Mouse (Mus musculus): ENCODE data around the gene Ogfod2. TPM values are rescaled to one million over a fixed set of nuclear protein-coding genes. Genes with fewer than 3 reads are reported as not detected.

Gene Ogfod2
- polyA plus RNA-seq, 1 experiment: 9.6 TPM

DNA sequence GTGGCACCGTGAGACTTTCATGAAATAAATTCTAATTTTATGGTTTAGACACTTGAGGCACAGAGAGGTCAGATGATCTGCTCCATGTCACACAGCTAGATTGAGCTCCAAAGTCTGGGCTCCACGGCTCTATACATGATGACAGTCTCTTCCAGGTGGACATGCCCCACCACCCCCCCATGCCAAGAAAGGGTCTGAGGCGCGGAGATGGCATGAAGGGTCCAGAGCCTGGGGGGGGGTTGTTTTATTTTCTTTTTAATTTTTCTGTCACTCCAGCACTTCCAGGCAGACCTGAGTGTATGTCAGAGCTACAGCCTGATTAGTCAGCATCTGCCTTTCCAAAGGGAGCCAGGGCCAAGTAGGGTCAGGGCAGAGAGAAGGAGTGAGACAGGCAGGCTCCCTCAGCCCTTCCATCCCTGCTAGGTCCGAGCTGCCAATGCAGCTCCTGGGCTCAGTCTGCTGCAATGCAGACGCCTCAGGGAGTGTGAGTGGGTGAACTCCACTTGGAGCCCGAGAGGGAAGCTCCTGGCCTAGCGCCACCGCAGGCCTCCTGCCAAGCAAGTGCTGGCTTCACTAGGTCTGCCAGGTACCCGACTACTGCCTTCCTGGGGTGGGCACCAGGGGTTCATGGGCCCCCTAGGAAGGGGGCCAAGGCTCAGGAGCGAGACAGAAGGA is 18.8 kb upstream of the Ogfod2 start:
- Histone ChIP-seq H3K4me1 (ENCODE audit: control insufficient read depth, insufficient read depth, low read length) (no peaks in the 10 kb centered on the region), H3K27ac (ENCODE audit: insufficient read depth, low read length) (no peak overlapping the region), H3K4me3 (ENCODE audit: insufficient read depth, low read length) (no peak overlapping the region)
- TF ChIP-seq POLR2A (IDR thresholded peaks at IDR 0.05; ENCODE audit: low read depth, low read length) (no peak), CTCF (IDR thresholded peaks at IDR 0.05; ENCODE audit: borderline replicate concordance, insufficient read depth, low read length) (no peak)

GRCm38 (mm10) chr5:124093852-124094604 is 18.1 kb upstream of the Ogfod2 start:
- Histone ChIP-seq H3K4me1 (ENCODE audit: control insufficient read depth, insufficient read depth, low read length) (no peaks in the 10 kb centered on the region), H3K4me3 (ENCODE audit: insufficient read depth, low read length) (no peak overlapping the region), H3K27ac (ENCODE audit: insufficient read depth, low read length) (no peak overlapping the region)
- TF ChIP-seq POLR2A (IDR thresholded peaks at IDR 0.05; ENCODE audit: low read depth, low read length) (no peak), CTCF (IDR thresholded peaks at IDR 0.05; ENCODE audit: borderline replicate concordance, insufficient read depth, low read length) (no peak)

DNA sequence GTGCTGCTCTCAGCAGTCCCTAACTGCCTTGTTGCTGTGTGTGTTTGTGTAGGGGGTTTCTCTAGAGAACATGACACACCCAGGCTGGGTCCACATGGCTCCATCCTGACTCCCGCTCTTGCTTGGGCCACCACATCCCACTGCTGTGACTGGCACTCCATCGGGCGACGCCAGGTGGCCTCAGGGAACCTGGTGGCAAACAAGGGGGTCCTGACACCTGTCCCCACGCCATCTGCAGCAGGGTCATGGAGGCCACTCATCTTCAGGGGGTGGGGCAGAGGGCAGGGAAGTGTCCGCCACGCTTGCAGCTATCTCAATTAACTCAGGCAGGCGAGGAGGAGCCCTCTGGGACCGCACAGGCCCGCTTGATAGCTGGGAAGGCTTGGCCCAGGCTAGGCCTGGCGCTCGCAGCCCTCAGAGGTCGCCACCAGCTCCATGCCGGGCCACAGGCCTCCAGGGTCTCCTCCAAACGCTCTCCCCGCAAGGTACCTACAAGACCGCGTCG is 17.0 kb upstream of the Ogfod2 start:
- no peak for TF ChIP-seq POLR2A (IDR thresholded peaks at IDR 0.05; ENCODE audit: low read depth, low read length)
- no peak for TF ChIP-seq CTCF (IDR thresholded peaks at IDR 0.05; ENCODE audit: borderline replicate concordance, insufficient read depth, low read length)

DNA sequence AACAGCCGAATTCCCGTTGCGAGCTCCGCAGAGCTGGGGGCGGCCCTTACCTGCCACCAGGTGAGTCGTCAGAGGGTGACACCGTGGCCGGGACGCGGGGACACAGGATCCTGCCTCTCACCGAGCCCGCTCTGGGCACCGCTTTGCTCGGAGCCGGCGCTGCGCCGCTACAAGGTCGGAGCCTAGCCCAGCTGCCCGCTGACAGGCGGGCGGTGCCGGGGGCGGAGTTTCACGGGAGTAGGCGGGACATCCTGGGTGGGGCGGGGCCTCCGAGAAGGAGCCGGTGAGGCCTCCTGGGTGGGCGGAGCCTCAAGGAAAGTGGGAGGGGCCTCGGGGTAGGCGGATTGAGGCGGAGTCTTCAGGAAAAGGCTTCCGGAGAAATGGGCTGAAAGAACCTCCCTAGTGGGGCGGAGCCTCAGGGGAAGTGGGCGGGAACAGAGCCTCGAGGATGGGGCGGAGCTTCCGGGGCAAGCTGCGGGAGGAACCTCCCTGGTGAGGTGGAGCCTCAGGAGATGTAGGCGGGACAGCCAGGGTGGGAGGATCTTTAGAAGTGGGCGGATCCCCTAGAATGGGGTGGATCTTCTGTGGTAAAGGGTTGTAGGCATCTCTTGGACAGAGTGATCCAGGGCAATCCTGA is 16.4 kb upstream of the Ogfod2 start, which contains the start of gene Abcb9:
Gene Abcb9 (minus strand): TSS at position 203 of the 637 bp plus-strand sequence.
- H3K4me3 ChIP-seq (ENCODE audit: insufficient read depth, low read length): peak within 1 kb of the TSS; percentile 39
- TF ChIP-seq POLR2A (IDR thresholded peaks at IDR 0.05; ENCODE audit: low read depth, low read length) (peak; percentile 74), CTCF (IDR thresholded peaks at IDR 0.05; ENCODE audit: borderline replicate concordance, insufficient read depth, low read length) (no peak)
- H3K27ac ChIP-seq (ENCODE audit: insufficient read depth, low read length): no peak within 1 kb of the TSS
- no peaks in the 10 kb centered on the region for H3K4me1 ChIP-seq (ENCODE audit: control insufficient read depth, insufficient read depth, low read length)

More for the DNA sequence above, 17.0 kb upstream of the Ogfod2 start:
- H3K4me3 ChIP-seq (ENCODE audit: insufficient read depth, low read length): peak overlapping the region; percentile 39
- no peaks in the 10 kb centered on the region for H3K4me1 ChIP-seq (ENCODE audit: control insufficient read depth, insufficient read depth, low read length)
- H3K27ac ChIP-seq (ENCODE audit: insufficient read depth, low read length): no peak overlapping the region

GRCm38 (mm10) chr5:124098923-124099322 is 13.2 kb upstream of the Ogfod2 start:
- H3K27ac ChIP-seq (ENCODE audit: insufficient read depth, low read length): no peak overlapping the region
- H3K4me1 ChIP-seq (ENCODE audit: control insufficient read depth, insufficient read depth, low read length): no peaks in the 10 kb centered on the region
- H3K4me3 ChIP-seq (ENCODE audit: insufficient read depth, low read length): no peak overlapping the region
- TF ChIP-seq CTCF (IDR thresholded peaks at IDR 0.05; ENCODE audit: borderline replicate concordance, insufficient read depth, low read length) (no peak), POLR2A (IDR thresholded peaks at IDR 0.05; ENCODE audit: low read depth, low read length) (no peak)

DNA sequence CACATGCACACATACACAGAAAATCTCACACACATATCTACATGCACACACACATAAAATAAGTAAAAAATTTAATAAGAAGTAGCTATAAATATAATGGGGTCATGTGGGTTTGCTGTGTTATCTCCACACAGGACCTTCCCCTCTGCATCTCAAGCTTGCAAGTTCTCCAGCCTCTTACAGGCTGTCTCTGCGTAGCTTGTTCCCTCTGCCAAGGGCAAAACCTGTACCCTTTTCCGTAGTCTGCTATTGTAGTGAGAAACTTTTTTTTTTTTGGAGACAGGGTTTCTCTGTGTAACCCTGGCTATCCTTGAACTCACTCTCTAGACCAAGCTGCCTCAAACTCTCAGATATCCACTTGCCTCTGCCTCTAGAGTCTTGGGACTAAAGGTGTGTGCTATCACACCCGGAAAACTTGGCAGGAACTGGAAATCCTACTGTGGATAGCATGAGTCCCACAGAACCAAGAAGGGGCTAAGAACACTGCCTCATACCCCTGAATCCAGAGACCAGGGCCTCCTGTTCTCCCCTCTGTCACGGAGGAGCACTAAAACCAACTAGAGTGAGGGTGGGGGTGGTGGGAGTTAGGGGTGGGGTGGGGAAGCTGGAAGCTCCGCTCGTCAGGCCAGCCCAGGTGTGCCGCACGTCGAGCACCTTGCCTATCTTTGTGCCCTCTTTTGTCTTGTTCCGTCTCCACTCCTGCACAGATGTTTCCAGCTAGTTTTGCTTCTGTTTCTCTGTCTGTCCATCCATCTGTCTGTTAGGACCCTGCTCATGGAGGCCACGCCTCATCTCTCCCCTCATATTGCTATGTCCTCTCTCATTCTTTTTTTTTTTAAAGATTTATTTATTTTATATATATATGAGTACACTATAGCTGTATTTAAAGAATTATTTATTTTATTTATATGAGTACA is 11.7 kb upstream of the Ogfod2 start:
- Histone ChIP-seq H3K4me1 (ENCODE audit: control insufficient read depth, insufficient read depth, low read length) (no peaks in the 10 kb centered on the region), H3K27ac (ENCODE audit: insufficient read depth, low read length) (no peak overlapping the region), H3K4me3 (ENCODE audit: insufficient read depth, low read length) (no peak overlapping the region)
- TF ChIP-seq CTCF (IDR thresholded peaks at IDR 0.05; ENCODE audit: borderline replicate concordance, insufficient read depth, low read length): no peak
- no peak for TF ChIP-seq POLR2A (IDR thresholded peaks at IDR 0.05; ENCODE audit: low read depth, low read length)

GRCm38 (mm10) chr5:124102326-124102725 is 9.8 kb upstream of the Ogfod2 start:
- H3K4me1 ChIP-seq (ENCODE audit: control insufficient read depth, insufficient read depth, low read length): no peaks in the 10 kb centered on the region
- TF ChIP-seq POLR2A (IDR thresholded peaks at IDR 0.05; ENCODE audit: low read depth, low read length) (no peak), CTCF (IDR thresholded peaks at IDR 0.05; ENCODE audit: borderline replicate concordance, insufficient read depth, low read length) (no peak)
- H3K27ac ChIP-seq (ENCODE audit: insufficient read depth, low read length): no peak overlapping the region
- H3K4me3 ChIP-seq (ENCODE audit: insufficient read depth, low read length): no peak overlapping the region

DNA sequence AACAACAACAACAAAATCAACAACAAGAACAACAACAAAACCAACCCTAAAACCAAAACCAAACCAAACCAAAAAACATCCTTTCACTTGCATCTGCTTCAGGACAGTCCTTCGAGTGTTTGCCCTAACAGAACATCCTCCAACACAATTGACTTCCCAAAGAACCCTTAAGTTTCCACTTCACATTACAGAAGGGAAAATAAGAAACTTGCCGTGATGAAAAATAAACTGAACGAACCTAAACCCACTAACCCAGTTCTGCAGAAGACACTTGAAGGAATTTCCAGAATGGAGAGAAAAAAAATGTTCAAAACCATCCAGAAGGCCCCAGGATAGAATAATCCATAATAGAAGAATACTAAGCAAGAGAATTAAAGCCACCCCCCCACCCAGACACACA is 9.1 kb upstream of the Ogfod2 start:
- no peak overlapping the region for H3K27ac ChIP-seq (ENCODE audit: insufficient read depth, low read length)
- no peaks in the 10 kb centered on the region for H3K4me1 ChIP-seq (ENCODE audit: control insufficient read depth, insufficient read depth, low read length)
- TF ChIP-seq POLR2A (IDR thresholded peaks at IDR 0.05; ENCODE audit: low read depth, low read length) (no peak), CTCF (IDR thresholded peaks at IDR 0.05; ENCODE audit: borderline replicate concordance, insufficient read depth, low read length) (no peak)
- no peak overlapping the region for H3K4me3 ChIP-seq (ENCODE audit: insufficient read depth, low read length)

GRCm38 (mm10) chr5:124103552-124103951 is 8.5 kb upstream of the Ogfod2 start:
- H3K4me3 ChIP-seq (ENCODE audit: insufficient read depth, low read length): no peak overlapping the region
- TF ChIP-seq POLR2A (IDR thresholded peaks at IDR 0.05; ENCODE audit: low read depth, low read length) (no peak), CTCF (IDR thresholded peaks at IDR 0.05; ENCODE audit: borderline replicate concordance, insufficient read depth, low read length) (no peak)
- H3K4me1 ChIP-seq (ENCODE audit: control insufficient read depth, insufficient read depth, low read length): no peaks in the 10 kb centered on the region
- no peak overlapping the region for H3K27ac ChIP-seq (ENCODE audit: insufficient read depth, low read length)

Data from embryonic fibroblast, embryonic 13.5 days (primary cell).